Mouse (Mus musculus) heart, postnatal 0 days (tissue): ENCODE measurements around the gene Ptprn2. TPM values are rescaled to one million over a fixed set of nuclear protein-coding genes. Genes with fewer than 3 reads are reported as not detected.

Source experiments
- ATAC-seq: fragments of 200-750 bp; cut with Nextera tagmentation; 2 replicates; pipeline ENCODE4 v1.8.0; 2017; ENCODE audit warnings: low read depth, moderate number of reproducible peaks, moderate library complexity; ENCODE audit not compliant: insufficient read depth
- DNase-seq: peaks from one replicate; pipeline ENCODE4 v3.0.0-alpha.2; 2016; ENCODE audit warnings: low spot score
- H3K27ac ChIP-seq: fragments of 300-500 bp; sonication (generic); 2 replicates; pipeline ENCODE4 v1.5.1; 2014; ENCODE audit warnings: low read depth, mild to moderate bottlenecking
- H3K27me3 ChIP-seq: fragments of 300-500 bp; sonication (generic); 2 replicates; pipeline ENCODE4 v1.6.1; 2014; ENCODE audit warnings: low read length, mixed read lengths; ENCODE audit not compliant: control insufficient read depth, insufficient read depth
- H3K36me3 ChIP-seq: fragments of 300-500 bp; sonication (generic); replicated peaks from 2 replicates; pipeline ENCODE4 v1.6.1; 2014; ENCODE audit warnings: low read length, mixed read lengths; ENCODE audit not compliant: control insufficient read depth, insufficient read depth
- H3K4me1 ChIP-seq: fragments of 300-500 bp; sonication (generic); 2 replicates; pipeline ENCODE4 v1.6.1; 2014; ENCODE audit warnings: antibody characterized with exemption; ENCODE audit not compliant: control insufficient read depth, insufficient read depth
- H3K4me2 ChIP-seq: fragments of 300-500 bp; sonication (generic); 2 replicates; pipeline ENCODE4 v1.6.1; 2014; ENCODE audit warnings: low read depth, mild to moderate bottlenecking, low read length, moderate library complexity
- H3K4me3 ChIP-seq: fragments of 300-500 bp; sonication (generic); 2 replicates; pipeline ENCODE4 v1.5.1; 2014; ENCODE audit warnings: low read depth, low read length
- H3K9ac ChIP-seq: fragments of 300-500 bp; sonication (generic); replicated peaks from 2 replicates; pipeline ENCODE4 v1.6.1; 2014; ENCODE audit warnings: low read depth, low read length, mixed read lengths
- H3K9me3 ChIP-seq: fragments of 300-500 bp; sonication (generic); replicated peaks from 2 replicates; pipeline ENCODE4 v1.6.1; 2016; ENCODE audit warnings: low read length; ENCODE audit not compliant: control insufficient read depth
- CTCF ChIP-seq: IDR thresholded peaks from 2 replicates; pipeline ENCODE4 v1.5.1; 2016; ENCODE audit warnings: antibody characterized with exemption, control low read depth, low read depth
- EP300 ChIP-seq: IDR thresholded peaks from 2 replicates; pipeline ENCODE4 v1.6.1; 2016; ENCODE audit warnings: antibody characterized with exemption, low read depth
- WGBS: fragments of 180-500 bp; shearing (Covaris S2); extraction: QIAGEN DNeasy Blood & Tissue Kit; methylation state at CpG from one replicate; pipeline ENCODE4 v1.1.7; 2014; 5-methylcytosine and 5-hydroxymethylcytosine counted together
- polyA plus RNA-seq: library from polyadenylated mRNA; unstranded; fragments of >200 nt; fragmentation: Nextera tagmentation; extraction: Ambion mirVana; gene quantifications from 2 replicates; pipeline ENCODE4 v1.2.1, GENCODE M21; 2015
- total RNA-seq: library from RNA; depleted of rRNA; stranded (reverse); fragments of >200 nt; gene quantifications from 2 replicates; pipeline ENCODE4 v1.2.3, GENCODE M21; 2014; ENCODE audit warnings: low replicate concordance

Gene Ptprn2
- total and polyA plus RNA-seq, 2 experiments from 2014 or later: not detected

GRCm38 (mm10) chr12:117166266-117166665 lies 680.7 kb downstream of the Ptprn2 start:
- ATAC-seq: no peak
- Histone ChIP-seq H3K27me3 (peaks cover 17% of the 10 kb centered on the region), H3K9ac (no peak overlapping the region), H3K4me3 (no peak overlapping the region), H3K36me3 (no peaks in the 10 kb centered on the region), H3K4me1 (no peaks in the 10 kb centered on the region), H3K9me3 (no peaks in the 10 kb centered on the region), H3K4me2 (no peak overlapping the region), H3K27ac (no peak overlapping the region)
- TF ChIP-seq CTCF (no peak), EP300 (no peak)
- DNase-seq: no peak
- WGBS: 88% methylated on average over 5 of the region's 5 CpGs

GRCm38 (mm10) chr12:117169670-117170069 lies 684.1 kb downstream of the Ptprn2 start:
- no peak for TF ChIP-seq EP300
- TF ChIP-seq CTCF: no peak
- Histone ChIP-seq H3K9ac (no peak overlapping the region), H3K27ac (no peak overlapping the region), H3K9me3 (no peaks in the 10 kb centered on the region), H3K36me3 (no peaks in the 10 kb centered on the region), H3K4me2 (no peak overlapping the region), H3K4me1 (no peaks in the 10 kb centered on the region), H3K4me3 (no peak overlapping the region), H3K27me3 (peaks cover 2% of the 10 kb centered on the region)
- DNase-seq (no peak), ATAC-seq (no peak)
- 31% methylated on average over 5 of the region's 5 CpGs for WGBS

- no peak for DNase-seq
- no peak overlapping the region for H3K4me3 ChIP-seq
- H3K4me2 ChIP-seq: no peak overlapping the region
- ATAC-seq: no peak
- H3K36me3 ChIP-seq: no peaks in the 10 kb centered on the region
- TF ChIP-seq EP300 (no peak), CTCF (no peak)
- WGBS: 53% methylated on average over 2 of the region's 2 CpGs
- H3K9me3 ChIP-seq: no peaks in the 10 kb centered on the region
- no peaks in the 10 kb centered on the region; the same call in none of the 2 replicates for H3K27me3 ChIP-seq
- H3K9ac ChIP-seq: no peak overlapping the region
- H3K4me1 ChIP-seq: no peaks in the 10 kb centered on the region
- no peak overlapping the region for H3K27ac ChIP-seq
Measured at GRCm38 (mm10) chr12:117172529-117172884, 687.0 kb downstream of the Ptprn2 start.

- DNase-seq (no peak), ATAC-seq (no peak; the same call in 1 of the 2 replicates)
- H3K4me3 ChIP-seq: no peak overlapping the region
- no peak overlapping the region for H3K9ac ChIP-seq
- H3K27ac ChIP-seq: no peak overlapping the region
- no peaks in the 10 kb centered on the region for H3K4me1 ChIP-seq
- no peaks in the 10 kb centered on the region for H3K36me3 ChIP-seq
- no peak for TF ChIP-seq CTCF
- TF ChIP-seq EP300: no peak
- no peak overlapping the region for H3K4me2 ChIP-seq
- H3K9me3 ChIP-seq: no peaks in the 10 kb centered on the region
- H3K27me3 ChIP-seq: no peaks in the 10 kb centered on the region; the same call in none of the 2 replicates
- 61% methylated on average over 11 of the region's 11 CpGs for WGBS
Measured at GRCm38 (mm10) chr12:117172885-117173529, 687.5 kb downstream of the Ptprn2 start.

GRCm38 (mm10) chr12:117174189-117174588 lies 688.7 kb downstream of the Ptprn2 start:
- no peaks in the 10 kb centered on the region; the same call in none of the 2 replicates for H3K27me3 ChIP-seq
- H3K4me2 ChIP-seq: no peak overlapping the region
- no peak overlapping the region for H3K9ac ChIP-seq
- no peak overlapping the region for H3K27ac ChIP-seq
- no peak for ATAC-seq
- no peaks in the 10 kb centered on the region for H3K9me3 ChIP-seq
- H3K4me3 ChIP-seq: no peak overlapping the region
- no peak for DNase-seq
- 12% methylated on average over 3 of the region's 3 CpGs for WGBS
- no peaks in the 10 kb centered on the region for H3K36me3 ChIP-seq
- no peaks in the 10 kb centered on the region for H3K4me1 ChIP-seq
- TF ChIP-seq EP300: no peak
- no peak for TF ChIP-seq CTCF
